Mouse (Mus musculus): ENCODE measurements around the gene Krtap9-1. TPM values are rescaled to one million over a fixed set of nuclear protein-coding genes. Genes with fewer than 3 reads are reported as not detected.

The Krtap9-1 gene
- total RNA-seq (2023) = not detected

GRCm38 (mm10) chr11:99873089-99873488 is at the start of gene Krtap9-1:
Krtap9-1 (plus strand) TSS chr11:99873389.

GRCm38 (mm10) chr11:99837966-99838365 is 35.2 kb upstream of the Krtap9-1 start, which contains the start of gene 2300003K06Rik:
2300003K06Rik (minus strand) TSS chr11:99838066.

GRCm38 (mm10) chr11:99851508-99851907 is 21.7 kb upstream of the Krtap9-1 start, which contains the start of gene Krtap4-16:
Krtap4-16 (minus strand) TSS chr11:99851608.

GRCm38 (mm10) chr11:99857617-99858016 is 15.6 kb upstream of the Krtap9-1 start, which contains the start of gene Gm11568:
Gm11568 (plus strand) TSS chr11:99857917.

GRCm38 (mm10) chr11:99864176-99864575 is 9.0 kb upstream of the Krtap9-1 start, which contains the start of gene Gm11559:
Gm11559 (plus strand) TSS chr11:99864476.

GRCm38 (mm10) chr11:99878887-99879286 is 5.7 kb downstream of the Krtap9-1 start, which contains the start of gene Gm11567:
Gm11567 (plus strand) TSS chr11:99879187.

GRCm38 (mm10) chr11:99907620-99908019 is 34.4 kb downstream of the Krtap9-1 start, which contains the start of gene Krtap31-1:
Krtap31-1 (plus strand) TSS chr11:99907920.

GRCm38 (mm10) chr11:99914451-99914850 is 41.3 kb downstream of the Krtap9-1 start, which contains the start of gene Gm11565:
Gm11565 (plus strand) TSS chr11:99914751.

Other genes starting within 250 kb of the Krtap9-1 start
- not detected for gene Krtap4-1, start 245.2 kb upstream of the Krtap9-1 start, total RNA-seq (2023)
- not detected for gene Krtap4-2, start 238.3 kb upstream of the Krtap9-1 start, total RNA-seq (2023)
- gene Krtap4-7, start 229.3 kb upstream of the Krtap9-1 start, total RNA-seq (2023) = not detected
- gene Gm11555, start 223.2 kb upstream of the Krtap9-1 start, total RNA-seq (2023) = not detected
- not detected for gene Gm11563, start 214.4 kb upstream of the Krtap9-1 start, total RNA-seq (2023)
- gene Krtap4-6, start 207.4 kb upstream of the Krtap9-1 start, total RNA-seq (2023) = not detected
- not detected for gene Gm14190, start 182.6 kb upstream of the Krtap9-1 start, total RNA-seq (2023)
- gene Gm14180, start 139.1 kb upstream of the Krtap9-1 start, total RNA-seq (2023) = not detected
- not detected for gene Gm11595, start 100.5 kb upstream of the Krtap9-1 start, total RNA-seq (2023)
- gene Krtap4-8, start 92.7 kb upstream of the Krtap9-1 start, total RNA-seq (2023) = not detected
- gene Krtap4-9, start 88.2 kb upstream of the Krtap9-1 start, total RNA-seq (2023) = not detected
- gene Gm11596, start 79.9 kb upstream of the Krtap9-1 start, total RNA-seq (2023) = not detected
- gene Gm11569, start 74.5 kb upstream of the Krtap9-1 start, total RNA-seq (2023) = not detected
- gene Gm11554, start 68.9 kb upstream of the Krtap9-1 start, total RNA-seq (2023) = not detected
- not detected for gene Krtap4-13, start 63.5 kb upstream of the Krtap9-1 start, total RNA-seq (2023)
- gene Gm11564, start 57.7 kb upstream of the Krtap9-1 start, total RNA-seq (2023) = not detected
- gene 2300003K06Rik, start 35.3 kb upstream of the Krtap9-1 start, total RNA-seq (2023) = not detected
- gene Krtap4-16, start 21.8 kb upstream of the Krtap9-1 start, total RNA-seq (2023) = not detected
- gene Gm11568, start 15.5 kb upstream of the Krtap9-1 start, total RNA-seq (2023) = not detected
- not detected for gene Gm11559, start 8.9 kb upstream of the Krtap9-1 start, total RNA-seq (2023)
- gene Gm11567, start 5.8 kb downstream of the Krtap9-1 start, total RNA-seq (2023) = not detected
- gene Krtap31-1, start 34.5 kb downstream of the Krtap9-1 start, total RNA-seq (2023) = not detected
- gene Gm11565, start 41.4 kb downstream of the Krtap9-1 start, total RNA-seq (2023) = not detected
- gene Krtap31-2, start 62.9 kb downstream of the Krtap9-1 start, total RNA-seq (2023) = not detected
- not detected for gene Krtap9-5, start 75.1 kb downstream of the Krtap9-1 start, total RNA-seq (2023)
- not detected for gene Krtap29-1, start 105.7 kb downstream of the Krtap9-1 start, total RNA-seq (2023)
- gene Krtap16-1, start 113.2 kb downstream of the Krtap9-1 start, total RNA-seq (2023) = not detected
- gene Krtap17-1, start 120.6 kb downstream of the Krtap9-1 start, total RNA-seq (2023) = not detected
- not detected for gene Krt33a, start 142.8 kb downstream of the Krtap9-1 start, total RNA-seq (2023)
- not detected for gene Krt33b, start 156.5 kb downstream of the Krtap9-1 start, total RNA-seq (2023)
- not detected for gene Krt34, start 168.2 kb downstream of the Krtap9-1 start, total RNA-seq (2023)
- not detected for gene Krt31, start 177.2 kb downstream of the Krtap9-1 start, total RNA-seq (2023)
- not detected for gene Krt32, start 214.8 kb downstream of the Krtap9-1 start, total RNA-seq (2023)
- gene Krt35, start 222.9 kb downstream of the Krtap9-1 start, total RNA-seq (2023) = not detected
- not detected for gene Krt36, start 232.2 kb downstream of the Krtap9-1 start, total RNA-seq (2023)
- not detected for gene Krt13, start 248.2 kb downstream of the Krtap9-1 start, total RNA-seq (2023)

Data from neutrophil, adult 59 days (primary cell).